In the genomic region with DNA sequence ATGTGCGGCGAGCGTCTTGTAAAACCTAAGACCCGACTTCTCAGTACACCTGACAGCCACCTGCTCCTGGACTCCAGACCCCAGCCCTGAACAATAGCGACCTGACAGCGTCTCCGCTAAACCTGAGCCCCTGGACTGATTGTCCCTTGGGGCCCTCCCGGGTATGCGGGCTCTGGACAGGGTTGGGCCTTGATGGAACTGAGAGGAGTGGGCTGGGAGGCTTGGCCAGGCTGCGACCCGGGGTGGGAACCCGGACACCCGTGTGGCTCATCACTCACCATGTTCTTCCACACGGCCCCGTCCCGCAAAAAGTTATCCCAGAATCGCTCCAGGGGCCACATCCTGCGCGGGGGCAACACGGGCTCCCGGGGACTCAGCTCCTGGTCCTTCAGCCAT, we compare ENCODE assay signal across 8 mouse cellular contexts. TPM values are rescaled to one million over a fixed set of nuclear protein-coding genes. Genes with fewer than 3 reads are reported as not detected.
DNase-seq lines count a peak whose midpoint lies in the region; ATAC-seq and TF ChIP-seq lines count a peak whose summit lies in the region.

No protein-coding gene starts in this region.

- H3K4me3 ChIP-seq in heart, embryonic 12.5 days, result peak overlapping the region; percentile 99
- peak overlapping the region; percentile 76 for H3K4me3 ChIP-seq in stomach, postnatal 0 days (ENCODE audit: low read depth, low read length)

- under 1% methylated on average over 21 of the region's 21 CpGs for WGBS in heart, embryonic 12.5 days
- 0% methylated on average over 21 of the region's 21 CpGs for whole genome bisulfite sequencing in stomach, postnatal 0 days

- no peak for TF ChIP-seq EP300 in stomach, postnatal 0 days (optimal IDR thresholded peaks at IDR 0.05)

- H3K4me2 ChIP-seq in heart, embryonic 12.5 days, result peak overlapping the region; percentile 82
- peak overlapping the region; percentile 90 for H3K4me2 ChIP-seq in stomach, postnatal 0 days (replicated peaks; ENCODE audit: low read depth)

- H3K36me3 ChIP-seq in heart, embryonic 12.5 days, result peaks cover 23% of the 10 kb centered on the region
- no peaks in the 10 kb centered on the region for H3K36me3 ChIP-seq in stomach, postnatal 0 days (ENCODE audit: control insufficient read depth, insufficient read depth, low read length)

- peak overlapping the region; percentile 82 for H3K27ac ChIP-seq in heart, embryonic 12.5 days (ENCODE audit: poor library complexity, severe bottlenecking)
- H3K27ac ChIP-seq in stomach, postnatal 0 days (replicated peaks), result peak overlapping the region; percentile 91

- no peak for DNase-seq in heart, adult 8-10 months (ENCODE audit: low spot score)
- peak; percentile 3 to 6 for DNase-seq in CD8-positive naive resting alpha-beta T cell, adult 2 months (ENCODE audit: low read depth in 2 of 2, low spot score in 2 of 2)
- peak; percentile 6 for DNase-seq in liver
- no peak for DNase-seq in stomach, postnatal 0 days (ENCODE audit: low spot score)
- DNase-seq in spleen, postnatal 14 days (ENCODE audit: low spot score in 2 of 2), result no peak
- no peak for DNase-seq in layer of hippocampus, adult 18-20 months (ENCODE audit: low spot score in 2 of 2)

- peak overlapping the region; percentile 89 for H3K9ac ChIP-seq in heart, embryonic 12.5 days
- peak overlapping the region; percentile 87 for H3K9ac ChIP-seq in stomach, postnatal 0 days (ENCODE audit: low read length)

- ATAC-seq in heart, embryonic 12.5 days (ENCODE audit: insufficient number of reproducible peaks, low FRiP score), result peak; percentile 78
- ATAC-seq in erythroblast, adult 5-6 weeks (replicated peaks; ENCODE audit: low FRiP score, poor library complexity, severe bottlenecking), result peak; percentile 60
- ATAC-seq in stomach, postnatal 0 days (ENCODE audit: low FRiP score, low TSS enrichment), result peak; percentile 71

- no peaks in the 10 kb centered on the region for H3K27me3 ChIP-seq in heart, embryonic 12.5 days (replicated peaks)
- no peaks in the 10 kb centered on the region for H3K27me3 ChIP-seq in stomach, postnatal 0 days (ENCODE audit: control insufficient read depth, insufficient read depth, low read length)

- no peaks in the 10 kb centered on the region for H3K9me3 ChIP-seq in heart, embryonic 12.5 days (replicated peaks)
- no peaks in the 10 kb centered on the region for H3K9me3 ChIP-seq in stomach, postnatal 0 days (ENCODE audit: control insufficient read depth, low read length)

- H3K4me1 ChIP-seq in heart, embryonic 12.5 days (replicated peaks), result peaks cover 10% of the 10 kb centered on the region
- H3K4me1 ChIP-seq in stomach, postnatal 0 days (replicated peaks; ENCODE audit: control insufficient read depth, insufficient read depth), result peaks cover 3% of the 10 kb centered on the region; the same call in 1 of the 2 replicates

- no peak for TF ChIP-seq CTCF in stomach, postnatal 0 days (IDR thresholded peaks at IDR 0.05; ENCODE audit: low read depth)

RNA-seq across cellular contexts. Expression of a gene that starts 0.3 kb away (rescaled TPM):
- polyA plus RNA-seq in heart, embryonic 12.5 days (2016; fragmentation: Nextera tagmentation; extraction: Ambion mirVana), result 457 and 461 TPM in 2 replicates
- 100 to 1,000 TPM; 477 to 496 (median 482) TPM for total RNA-seq in heart, adult 8-10 months (2022)
- total RNA-seq in erythroblast, adult 5-6 weeks (2015; ENCODE audit: low replicate concordance), result 24.5 and 32.1 TPM in 2 replicates
- total RNA-seq in erythroblast, adult 5-6 weeks (2017; ENCODE audit: low replicate concordance), result 5.6 and 31.8 TPM in 2 replicates
- 354 and 360 TPM in 2 replicates for polyA plus RNA-seq in stomach, postnatal 0 days (2015; fragmentation: Nextera tagmentation; extraction: Ambion mirVana)
- 100 to 1,000 TPM; 168 to 175 TPM for total RNA-seq in layer of hippocampus, adult 18-20 months (2021)

RNA-seq across cellular contexts. Expression of a gene that starts 9.2 kb away (rescaled TPM):
- polyA plus RNA-seq in heart, embryonic 12.5 days (2016; fragmentation: Nextera tagmentation; extraction: Ambion mirVana), result 35.3 and 36.3 TPM in 2 replicates
- total RNA-seq in heart, adult 8-10 months (2022), result 10 to 100 TPM in 3 of 4 experiments, 1 to 10 TPM in 1; 9.4 to 11.5 (median 10.1) TPM
- 10.0 and 12.3 TPM in 2 replicates for total RNA-seq in erythroblast, adult 5-6 weeks (2015; ENCODE audit: low replicate concordance)
- total RNA-seq in erythroblast, adult 5-6 weeks (2017; ENCODE audit: low replicate concordance), result 11.0 and 14.8 TPM in 2 replicates
- 16.3 and 16.8 TPM in 2 replicates for polyA plus RNA-seq in stomach, postnatal 0 days (2015; fragmentation: Nextera tagmentation; extraction: Ambion mirVana)
- 10 to 100 TPM; 21.6 to 21.7 TPM for total RNA-seq in layer of hippocampus, adult 18-20 months (2021)

RNA-seq across cellular contexts. Expression of a gene that starts 9.5 kb away (rescaled TPM):
- 28.4 and 34.7 TPM in 2 replicates for polyA plus RNA-seq in heart, embryonic 12.5 days (2016; fragmentation: Nextera tagmentation; extraction: Ambion mirVana)
- total RNA-seq in heart, adult 8-10 months (2022), result 10 to 100 TPM; 38.6 to 57.0 (median 48.2) TPM
- total RNA-seq in erythroblast, adult 5-6 weeks (2015; ENCODE audit: low replicate concordance), result 2.5 TPM in 1 of 2 replicates, not detected in the other
- 4.2 and 4.4 TPM in 2 replicates for total RNA-seq in erythroblast, adult 5-6 weeks (2017; ENCODE audit: low replicate concordance)
- 49.8 and 50.3 TPM in 2 replicates for polyA plus RNA-seq in stomach, postnatal 0 days (2015; fragmentation: Nextera tagmentation; extraction: Ambion mirVana)
- total RNA-seq in layer of hippocampus, adult 18-20 months (2021), result 10 to 100 TPM; 11.8 to 12.7 TPM

RNA-seq across cellular contexts. Expression of a gene that starts 39.2 kb away (rescaled TPM):
- 8.1 and 8.7 TPM in 2 replicates for polyA plus RNA-seq in heart, embryonic 12.5 days (2016; fragmentation: Nextera tagmentation; extraction: Ambion mirVana)
- 1 to 10 TPM; 6.3 to 9.0 (median 7.0) TPM for total RNA-seq in heart, adult 8-10 months (2022)
- total RNA-seq in erythroblast, adult 5-6 weeks (2015; ENCODE audit: low replicate concordance), result 13.8 and 18.6 TPM in 2 replicates
- 7.4 and 10.6 TPM in 2 replicates for total RNA-seq in erythroblast, adult 5-6 weeks (2017; ENCODE audit: low replicate concordance)
- 5.9 and 6.9 TPM in 2 replicates for polyA plus RNA-seq in stomach, postnatal 0 days (2015; fragmentation: Nextera tagmentation; extraction: Ambion mirVana)
- total RNA-seq in layer of hippocampus, adult 18-20 months (2021), result 1 to 10 TPM; 3.2 to 4.2 TPM

Comparison
In these comparisons a context has a peak if more than half of its experiments do, and no peak if none do; other contexts are left out.
1. DNase-seq: peak in CD8-positive naive resting alpha-beta T cell, adult 2 months (2 of 2) and liver (single experiment); none in heart, adult 8-10 months (single experiment), stomach, postnatal 0 days (single experiment), spleen, postnatal 14 days (0 of 2) and layer of hippocampus, adult 18-20 months (0 of 2).
2. RNA of a gene that starts 0.3 kb away (total RNA-seq): 477 to 496 TPM in heart, adult 8-10 months and 168 to 175 TPM in layer of hippocampus, adult 18-20 months; 5.6 to 32.1 TPM in erythroblast, adult 5-6 weeks; every median in the first group is over 4 times any median in the second.
3. Peak in every context shown above with its lines, with median percentiles within 50 percentile points of each other: ATAC-seq.